Comparison of ENCODE assay signal across 11 mouse cellular contexts in genomic region chr2:57696992-57697772, GRCm38 (mm10).
DNase-seq lines count a peak whose midpoint lies in the region; ATAC-seq and TF ChIP-seq lines count a peak whose summit lies in the region.
"Had no signal": no experiment of that assay in that cellular context is flagged by ENCODE, and none has a peak within 500 bp of the region (broad histone marks: within the 10 kb centered on the region; RNA-seq: fewer than 3 reads in every experiment).

No protein-coding gene starts in this region.

- DNase-seq in heart, adult 11 months = no peak
- DNase-seq in midbrain, embryonic 11.5 days (ENCODE audit: low spot score, missing footprints) = peak; percentile 89
- DNase-seq in midbrain, postnatal 0 days (ENCODE audit: low spot score) = no peak
- peak; percentile 35 for DNase-seq in hindbrain, postnatal 0 days (ENCODE audit: low spot score)
- no peak for DNase-seq in right cerebral cortex, postnatal 25 days
- DNase-seq in left cerebral cortex, postnatal 10 days (ENCODE audit: extremely low spot score in 1 of 2, low spot score in 2 of 2) = no peak
- DNase-seq in gastrocnemius, postnatal 14 days = no peak
- DNase-seq: gastrocnemius, postnatal 10 days had no signal

- H3K9me3 ChIP-seq in heart, embryonic 14.5 days (ENCODE audit: control insufficient read depth, low read length) = no peaks in the 10 kb centered on the region
- no peaks in the 10 kb centered on the region for H3K9me3 ChIP-seq in midbrain, embryonic 11.5 days (ENCODE audit: control insufficient read depth, low read length)
- no peaks in the 10 kb centered on the region for H3K9me3 ChIP-seq in midbrain, postnatal 0 days (ENCODE audit: low read length)
- no peaks in the 10 kb centered on the region for H3K9me3 ChIP-seq in hindbrain, postnatal 0 days (ENCODE audit: low read length)

- H3K4me3 ChIP-seq in heart, embryonic 14.5 days (ENCODE audit: control insufficient read depth in 1 of 2, insufficient read depth in 1 of 2, low read depth in 1 of 2, low read length in 2 of 2) = peak overlapping the region in 1 of 2 experiments; percentile 12; a peak in 1 of 4 replicates
- no peak overlapping the region for H3K4me3 ChIP-seq in midbrain, embryonic 11.5 days (ENCODE audit: low read depth, low read length)
- no peak overlapping the region for H3K4me3 ChIP-seq in midbrain, postnatal 0 days (ENCODE audit: low read depth, low read length)
- peak overlapping the region; percentile 18 for H3K4me3 ChIP-seq in hindbrain, postnatal 0 days (ENCODE audit: low read length)

- 46% methylated on average over 11 of the region's 11 CpGs for WGBS in heart, embryonic 14.5 days
- 61% methylated on average over 11 of the region's 11 CpGs for WGBS in midbrain, embryonic 11.5 days
- 56% methylated on average over 11 of the region's 11 CpGs for WGBS in midbrain, postnatal 0 days
- WGBS in hindbrain, postnatal 0 days = 32% methylated on average over 11 of the region's 11 CpGs

- H3K4me1 ChIP-seq in heart, embryonic 14.5 days (ENCODE audit: control insufficient read depth in 2 of 2, insufficient read depth in 2 of 2, low read length in 2 of 2) = peaks cover 0 to 8% of the 10 kb centered on the region in 2 experiments; a peak in 1 of 4 replicates
- peaks cover 4% of the 10 kb centered on the region; the same call in 1 of the 2 replicates for H3K4me1 ChIP-seq in midbrain, embryonic 11.5 days (ENCODE audit: control insufficient read depth, insufficient read depth, low read length)
- H3K4me1 ChIP-seq in midbrain, postnatal 0 days (ENCODE audit: insufficient read depth, low read length) = no peaks in the 10 kb centered on the region
- no peaks in the 10 kb centered on the region for H3K4me1 ChIP-seq in hindbrain, postnatal 0 days (ENCODE audit: insufficient read depth, low read length)

- no peak overlapping the region for H3K27ac ChIP-seq in heart, embryonic 14.5 days (replicated peaks in 1 of 2; ENCODE audit: control insufficient read depth in 1 of 2, insufficient read depth in 1 of 2, low read depth in 2 of 2, low read length in 2 of 2)
- no peak overlapping the region for H3K27ac ChIP-seq in midbrain, embryonic 11.5 days (ENCODE audit: low read depth, low read length)
- no peak overlapping the region for H3K27ac ChIP-seq in midbrain, postnatal 0 days (ENCODE audit: low read depth, low read length)
- no peak overlapping the region for H3K27ac ChIP-seq in hindbrain, postnatal 0 days
- H3K27ac ChIP-seq: kidney, postnatal 0 days had no signal

- H3K36me3 ChIP-seq in heart, embryonic 14.5 days (ENCODE audit: control insufficient read depth, insufficient read depth, low read length) = no peaks in the 10 kb centered on the region
- H3K36me3 ChIP-seq in midbrain, embryonic 11.5 days (ENCODE audit: control insufficient read depth, insufficient read depth, low read length) = no peaks in the 10 kb centered on the region
- H3K36me3 ChIP-seq in midbrain, postnatal 0 days (ENCODE audit: insufficient read depth, low read length) = no peaks in the 10 kb centered on the region
- H3K36me3 ChIP-seq in hindbrain, postnatal 0 days (ENCODE audit: insufficient read depth, low read length) = no peaks in the 10 kb centered on the region

- H3K27me3 ChIP-seq in heart, embryonic 14.5 days (ENCODE audit: control insufficient read depth, insufficient read depth, low read length) = no peaks in the 10 kb centered on the region
- peaks cover 13% of the 10 kb centered on the region for H3K27me3 ChIP-seq in midbrain, embryonic 11.5 days (ENCODE audit: control insufficient read depth, insufficient read depth, low read length)
- peaks cover 22% of the 10 kb centered on the region for H3K27me3 ChIP-seq in midbrain, postnatal 0 days (ENCODE audit: insufficient read depth, low read length)
- no peaks in the 10 kb centered on the region for H3K27me3 ChIP-seq in hindbrain, postnatal 0 days (ENCODE audit: insufficient read depth, low read length)

- TF ChIP-seq CTCF in midbrain, postnatal 0 days (IDR thresholded peaks at IDR 0.05) = no peak
- TF ChIP-seq CTCF in hindbrain, postnatal 0 days (IDR thresholded peaks at IDR 0.05; ENCODE audit: low read depth) = no peak

- no peak for ATAC-seq in heart, embryonic 14.5 days (ENCODE audit: insufficient number of reproducible peaks, insufficient read depth, low FRiP score, low read depth)
- no peak for ATAC-seq in midbrain, embryonic 11.5 days (ENCODE audit: low FRiP score)
- no peak for ATAC-seq in midbrain, postnatal 0 days (ENCODE audit: low FRiP score)
- ATAC-seq in hindbrain, postnatal 0 days = no peak
- ATAC-seq: CD4-positive, CD25-positive, alpha-beta regulatory T cell, adult 4 months had no signal

- peak overlapping the region; percentile 53 for H3K4me2 ChIP-seq in heart, embryonic 14.5 days (ENCODE audit: low read length)
- no peak overlapping the region for H3K4me2 ChIP-seq in midbrain, embryonic 11.5 days
- H3K4me2 ChIP-seq in midbrain, postnatal 0 days (ENCODE audit: low read depth, low read length, poor library complexity, severe bottlenecking) = no peak overlapping the region
- peak overlapping the region; percentile 48 for H3K4me2 ChIP-seq in hindbrain, postnatal 0 days (ENCODE audit: low read depth, low read length)

- intact Hi-C loops in left cerebral cortex, postnatal 10 days (cut with DNase I) = loop anchor here (5.0 to 10.0 kb wide), 5 partner anchors 85 to 1580 kb away; no protein-coding TSS in a partner anchor
- intact Hi-C loops in gastrocnemius, postnatal 14 days (cut with DNase I; ENCODE audit: low total_unique reads) = no loop called here

- H3K9ac ChIP-seq in heart, embryonic 14.5 days (ENCODE audit: low read length) = no peak overlapping the region
- H3K9ac ChIP-seq in midbrain, embryonic 11.5 days (ENCODE audit: low read length) = no peak overlapping the region
- no peak overlapping the region for H3K9ac ChIP-seq in midbrain, postnatal 0 days (replicated peaks; ENCODE audit: low read length, poor library complexity, severe bottlenecking)
- no peak overlapping the region for H3K9ac ChIP-seq in hindbrain, postnatal 0 days (replicated peaks; ENCODE audit: low read length)

Comparison
In these comparisons a context has a peak if more than half of its experiments do, and no peak if none do; other contexts are left out.
1. DNase-seq: peak in midbrain, embryonic 11.5 days (single experiment) and hindbrain, postnatal 0 days (single experiment); none in heart, adult 11 months (single experiment), midbrain, postnatal 0 days (single experiment), right cerebral cortex, postnatal 25 days (single experiment), left cerebral cortex, postnatal 10 days (0 of 2) and gastrocnemius, postnatal 14 days (single experiment).
2. H3K4me2 ChIP-seq: peak in heart, embryonic 14.5 days (single experiment) and hindbrain, postnatal 0 days (single experiment); none in midbrain, embryonic 11.5 days (single experiment) and midbrain, postnatal 0 days (single experiment).